ENCODE assay signal across 7 mouse cellular contexts in the genomic region with DNA sequence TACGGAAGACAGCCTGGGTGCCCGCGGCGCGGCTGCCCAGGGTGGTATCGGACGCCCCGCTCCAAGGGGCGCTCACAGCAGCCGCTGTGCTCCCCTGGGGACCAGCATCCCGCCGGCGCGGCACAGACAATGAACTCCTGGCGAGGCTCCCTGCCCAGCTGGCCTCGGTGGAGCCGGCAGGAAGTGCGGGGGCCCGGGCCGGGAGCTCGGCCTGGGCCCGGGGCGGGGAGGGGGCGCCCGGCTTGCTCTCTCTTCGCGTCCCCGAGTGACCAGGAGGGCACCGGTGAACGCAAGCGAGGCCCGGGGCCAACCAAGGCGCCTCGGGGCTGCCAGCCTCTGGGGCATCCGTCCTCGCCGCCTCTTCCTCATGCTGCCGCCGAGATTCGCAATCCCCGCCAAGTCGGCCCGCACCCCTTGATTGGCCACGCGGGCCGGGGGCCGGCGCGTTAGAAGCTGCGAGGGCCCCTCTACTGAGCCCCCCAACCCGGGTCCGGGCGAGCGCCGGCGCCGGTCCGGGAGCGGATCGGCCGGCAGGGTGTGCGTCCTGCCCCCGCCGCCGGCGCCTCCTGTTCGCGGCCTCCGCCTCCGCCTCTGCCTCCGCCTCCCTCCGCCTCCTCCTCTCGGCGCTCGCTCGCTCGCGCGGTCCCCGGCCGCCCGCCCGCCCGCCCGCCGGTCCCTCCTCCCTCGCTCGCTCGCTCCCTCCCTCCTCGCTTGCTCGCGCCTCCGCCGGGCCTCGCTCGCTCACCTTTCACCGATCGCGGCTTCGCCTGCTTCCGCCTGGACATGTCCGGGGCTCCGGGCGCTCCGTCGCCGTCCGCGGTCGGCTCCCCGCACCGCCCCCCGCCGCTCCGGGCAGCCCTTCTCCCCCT. TPM values are rescaled to one million over a fixed set of nuclear protein-coding genes. Genes with fewer than 3 reads are reported as not detected.
DNase-seq lines count a peak whose midpoint lies in the region; ATAC-seq and TF ChIP-seq lines count a peak whose summit lies in the region.

No protein-coding gene starts in this region.

- H3K27me3 ChIP-seq in embryonic facial prominence, embryonic 14.5 days (replicated peaks; ENCODE audit: control insufficient read depth, insufficient read depth, low read length) = peaks cover 19% of the 10 kb centered on the region
- peaks cover 32% of the 10 kb centered on the region for H3K27me3 ChIP-seq in heart, embryonic 10.5 days (ENCODE audit: insufficient read depth, poor library complexity, severe bottlenecking)
- peaks cover 78% of the 10 kb centered on the region for H3K27me3 ChIP-seq in liver, embryonic 16.5 days (ENCODE audit: control insufficient read depth, insufficient read depth, low read depth, low read length)
- peaks cover 10% of the 10 kb centered on the region; the same call in 1 of the 2 replicates for H3K27me3 ChIP-seq in neural tube, embryonic 15.5 days (replicated peaks)

- no peaks in the 10 kb centered on the region for H3K36me3 ChIP-seq in ES-E14 (ENCODE audit: control insufficient read depth, insufficient read depth, low read length, poor library complexity, severe bottlenecking)
- H3K36me3 ChIP-seq in embryonic facial prominence, embryonic 14.5 days (ENCODE audit: control insufficient read depth, insufficient read depth, low read length) = no peaks in the 10 kb centered on the region
- no peaks in the 10 kb centered on the region for H3K36me3 ChIP-seq in heart, embryonic 10.5 days
- H3K36me3 ChIP-seq in liver, embryonic 16.5 days (ENCODE audit: control insufficient read depth, insufficient read depth) = no peaks in the 10 kb centered on the region
- no peaks in the 10 kb centered on the region for H3K36me3 ChIP-seq in neural tube, embryonic 15.5 days

- peak overlapping the region; percentile 98 for H3K4me2 ChIP-seq in embryonic facial prominence, embryonic 14.5 days (ENCODE audit: low read depth, low read length)
- H3K4me2 ChIP-seq in liver, embryonic 16.5 days (ENCODE audit: low read depth, low read length) = peak overlapping the region; percentile 77
- peak overlapping the region; percentile 79 for H3K4me2 ChIP-seq in neural tube, embryonic 15.5 days

- DNase-seq in ES-E14 (ENCODE audit: low read depth, low spot score) = no peak
- peak; percentile 84 for DNase-seq in adrenal gland, postnatal 25 days
- DNase-seq in embryonic facial prominence, embryonic 14.5 days (ENCODE audit: low spot score) = peak; percentile 89
- DNase-seq in heart, embryonic 10.5 days (ENCODE audit: low spot score) = no peak
- DNase-seq in kidney, adult 8-10 months = peak; percentile 38 to 45

- peaks cover 1 to 5% of the 10 kb centered on the region in 2 experiments; a peak in 2 of 4 replicates for H3K4me1 ChIP-seq in ES-E14 (ENCODE audit: control insufficient read depth in 2 of 2, insufficient read depth in 2 of 2, low read length in 2 of 2, poor library complexity in 1 of 2)
- H3K4me1 ChIP-seq in embryonic facial prominence, embryonic 14.5 days (ENCODE audit: control insufficient read depth, insufficient read depth, low read length) = peaks cover 50% of the 10 kb centered on the region
- peaks cover 68% of the 10 kb centered on the region for H3K4me1 ChIP-seq in heart, embryonic 10.5 days
- no peaks in the 10 kb centered on the region; the same call in none of the 2 replicates for H3K4me1 ChIP-seq in liver, embryonic 16.5 days (ENCODE audit: control insufficient read depth, low read depth, low read length)
- peaks cover 72% of the 10 kb centered on the region for H3K4me1 ChIP-seq in neural tube, embryonic 15.5 days

- H3K9ac ChIP-seq in ES-E14 (ENCODE audit: insufficient read depth, low read depth, low read length, poor library complexity, severe bottlenecking) = peak overlapping the region; percentile 92
- H3K9ac ChIP-seq in embryonic facial prominence, embryonic 14.5 days (ENCODE audit: low read depth, low read length) = peak overlapping the region; percentile 96
- H3K9ac ChIP-seq in liver, embryonic 16.5 days (ENCODE audit: low read depth, low read length) = peak overlapping the region; percentile 43
- H3K9ac ChIP-seq in neural tube, embryonic 15.5 days (replicated peaks) = peak overlapping the region; percentile 91

- in situ Hi-C loops in ES-E14 (cut with MboI; ENCODE audit: low sequenced_read_pairs in 2 of 2, unreplicated experiment in 2 of 2) = no loop called here

- peak overlapping the region; percentile 57; the same call in 1 of the 2 replicates for H3K27ac ChIP-seq in ES-E14 (ENCODE audit: insufficient read depth, low read depth, low read length, poor library complexity, severe bottlenecking)
- H3K27ac ChIP-seq in embryonic facial prominence, embryonic 14.5 days (replicated peaks; ENCODE audit: low read depth, low read length) = peak overlapping the region; percentile 99
- peak overlapping the region; percentile 96 for H3K27ac ChIP-seq in heart, embryonic 10.5 days
- H3K27ac ChIP-seq in liver, embryonic 16.5 days (ENCODE audit: low read length) = no peak overlapping the region; the same call in 1 of the 2 replicates
- peak overlapping the region; percentile 94 for H3K27ac ChIP-seq in neural tube, embryonic 15.5 days (replicated peaks)

- H3K9me3 ChIP-seq in ES-E14 (ENCODE audit: control insufficient read depth, insufficient read depth, low read depth, low read length) = no peaks in the 10 kb centered on the region
- no peaks in the 10 kb centered on the region for H3K9me3 ChIP-seq in embryonic facial prominence, embryonic 14.5 days (ENCODE audit: control insufficient read depth, low read length)
- no peaks in the 10 kb centered on the region for H3K9me3 ChIP-seq in heart, embryonic 10.5 days
- no peaks in the 10 kb centered on the region for H3K9me3 ChIP-seq in liver, embryonic 16.5 days (replicated peaks; ENCODE audit: control insufficient read depth, low read length)
- no peaks in the 10 kb centered on the region for H3K9me3 ChIP-seq in neural tube, embryonic 15.5 days (replicated peaks)

- peak overlapping the region; percentile 74 to 95 for H3K4me3 ChIP-seq in ES-E14 (ENCODE audit: insufficient read depth in 1 of 2, low read depth in 1 of 2, low read length in 2 of 2, poor library complexity in 1 of 2, severe bottlenecking in 1 of 2)
- peak overlapping the region; percentile 92 for H3K4me3 ChIP-seq in embryonic facial prominence, embryonic 14.5 days (ENCODE audit: low read depth, low read length)
- peak overlapping the region; percentile 82 for H3K4me3 ChIP-seq in heart, embryonic 10.5 days
- peak overlapping the region; percentile 58 for H3K4me3 ChIP-seq in liver, embryonic 16.5 days (ENCODE audit: low read depth, low read length)
- H3K4me3 ChIP-seq in neural tube, embryonic 15.5 days (replicated peaks) = peak overlapping the region; percentile 82

- under 1% methylated on average over 30 of the region's 115 CpGs for WGBS in embryonic facial prominence, embryonic 14.5 days
- under 1% methylated on average over 87 of the region's 115 CpGs for WGBS in heart, embryonic 10.5 days
- WGBS in liver, embryonic 16.5 days (ENCODE audit: insufficient replicate concordance) = under 1% methylated on average over 75 of the region's 115 CpGs
- under 1% methylated on average over 76 of the region's 115 CpGs for WGBS in neural tube, embryonic 15.5 days

- ATAC-seq in embryonic facial prominence, embryonic 14.5 days (ENCODE audit: low read depth) = peak; percentile 69
- peak; percentile 60 for ATAC-seq in liver, embryonic 16.5 days (ENCODE audit: low read depth)
- peak; percentile 46 for ATAC-seq in neural tube, embryonic 15.5 days (ENCODE audit: low FRiP score)

TF ChIP-seq in ES-E14, 5 proteins besides CTCF, POLR2A, EP300 and RAD21:
- TF ChIP-seq ZC3H11A (IDR thresholded peaks at IDR 0.05; ENCODE audit: borderline replicate concordance, low read depth, low read length) = no peak
- no peak for TF ChIP-seq MAFK (IDR thresholded peaks at IDR 0.05; ENCODE audit: insufficient read depth, low read depth, low read length)
- no peak for TF ChIP-seq ZNF384 (IDR thresholded peaks at IDR 0.05; ENCODE audit: low read depth, low read length)
- TF ChIP-seq CHD2 (IDR thresholded peaks at IDR 0.05; ENCODE audit: low read depth, low read length) = no peak
- TF ChIP-seq HCFC1 (IDR thresholded peaks at IDR 0.05; ENCODE audit: borderline replicate concordance, insufficient read depth, low read length) = no peak
TF ChIP-seq in ES-E14: peak in this region for 0.

RNA-seq across cellular contexts. Expression of a gene that starts 0.7 kb away (rescaled TPM):
- 21.4 and 23.2 TPM in 2 replicates for total RNA-seq in ES-E14 (2012; rRNA removed)
- total RNA-seq in adrenal gland, postnatal 25 days (2021) = 14.5 and 17.5 TPM in 2 replicates
- polyA plus RNA-seq in embryonic facial prominence, embryonic 14.5 days (2014; fragmentation: Nextera tagmentation; extraction: Ambion mirVana) = 23.1 and 24.8 TPM in 2 replicates
- polyA plus RNA-seq in heart, embryonic 10.5 days (2016; fragmentation: Nextera tagmentation; extraction: Ambion mirVana) = 5.0 and 10.4 TPM in 2 replicates
- 0.29 and 0.46 TPM in 2 replicates for polyA plus RNA-seq in liver, embryonic 16.5 days (2015; fragmentation: Nextera tagmentation; extraction: Ambion mirVana)
- 16.5 and 18.5 TPM in 2 replicates for polyA plus RNA-seq in neural tube, embryonic 15.5 days (2015; fragmentation: Nextera tagmentation; extraction: Ambion mirVana)

Comparison
In these comparisons a context has a peak if more than half of its experiments do, and no peak if none do; other contexts are left out.
1. DNase-seq: peak in adrenal gland, postnatal 25 days (single experiment), embryonic facial prominence, embryonic 14.5 days (single experiment) and kidney, adult 8-10 months (2 of 2); none in ES-E14 (single experiment) and heart, embryonic 10.5 days (single experiment).
2. H3K9ac ChIP-seq: peak in every context shown above with its lines; median percentile 96 in embryonic facial prominence, embryonic 14.5 days; 92 in ES-E14; 91 in neural tube, embryonic 15.5 days; 43 in liver, embryonic 16.5 days.
3. Peak in every context shown above with its lines, with median percentiles within 50 percentile points of each other: H3K4me3 ChIP-seq, ATAC-seq and H3K4me2 ChIP-seq.